Mouse (Mus musculus) embryo, embryonic 10 days (tissue): ENCODE measurements at regions not wholly inside any gene's neighbourhood (a gene's known extent, or its start where the extent isn't known, plus 50 kb on each side); places are given as distances from the start of the nearest gene placed in this dataset.
"Not testable (repeated sequence)": the region's sequence is repeated elsewhere in the genome, so short reads cannot be mapped to it uniquely, and the experiment has no call there.

Experiments used
- DNase-seq: peaks from one replicate; pipeline ENCODE4 v3.0.0-alpha.2; 2015; ENCODE audit warnings: low spot score

DNA sequence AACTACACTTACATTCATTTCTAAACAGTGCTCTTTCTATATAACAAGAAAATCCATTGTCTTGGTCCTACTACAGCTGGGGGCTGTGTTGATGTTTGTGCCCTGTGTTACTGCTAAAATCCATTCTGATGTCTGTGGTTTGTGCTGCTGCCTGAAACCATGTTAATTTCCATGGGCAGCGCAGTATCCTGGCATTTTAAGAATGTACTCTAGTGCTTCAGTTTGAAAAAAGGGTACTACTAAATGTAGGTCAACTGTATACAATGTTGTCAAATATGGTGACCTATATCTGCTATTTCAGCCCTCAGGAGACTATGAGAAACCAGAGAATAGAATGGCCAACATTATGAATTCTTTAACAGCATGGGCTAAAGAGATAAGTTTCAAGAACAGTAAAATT lies 1052.2 kb downstream of the Hace1 start:
- DNase-seq = no peak

GRCm38 (mm10) chr10:46663041-46663440 lies 1085.4 kb downstream of the Hace1 start:
- DNase-seq = no peak

DNA sequence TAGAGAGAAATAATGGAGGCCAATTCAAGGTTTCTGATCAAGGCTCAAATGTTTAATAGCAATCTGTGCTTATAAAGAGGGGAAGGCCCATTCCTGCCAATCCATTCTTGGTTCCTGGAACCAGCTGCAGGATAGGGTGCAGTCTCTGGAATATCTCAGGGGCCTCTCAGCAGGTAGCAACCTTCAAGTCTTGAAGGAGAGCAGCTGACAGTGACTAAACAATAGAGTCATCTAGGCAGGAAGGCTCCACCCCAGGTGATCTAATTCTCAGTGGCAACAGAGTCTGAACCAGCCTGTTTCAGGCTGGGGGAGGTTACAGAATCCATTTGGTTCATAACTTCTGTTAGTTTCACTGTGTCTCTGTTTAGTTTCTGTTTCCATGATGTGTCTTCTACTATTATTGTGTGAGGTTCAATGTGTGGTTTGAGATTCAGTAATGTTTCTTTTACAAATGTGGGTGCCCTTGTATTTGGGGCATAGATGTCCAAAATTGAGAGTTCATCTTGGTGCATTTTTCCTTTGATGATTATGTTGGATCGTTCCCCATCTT lies 1112.3 kb downstream of the Hace1 start:
- not testable (repeated sequence) for DNase-seq

DNA sequence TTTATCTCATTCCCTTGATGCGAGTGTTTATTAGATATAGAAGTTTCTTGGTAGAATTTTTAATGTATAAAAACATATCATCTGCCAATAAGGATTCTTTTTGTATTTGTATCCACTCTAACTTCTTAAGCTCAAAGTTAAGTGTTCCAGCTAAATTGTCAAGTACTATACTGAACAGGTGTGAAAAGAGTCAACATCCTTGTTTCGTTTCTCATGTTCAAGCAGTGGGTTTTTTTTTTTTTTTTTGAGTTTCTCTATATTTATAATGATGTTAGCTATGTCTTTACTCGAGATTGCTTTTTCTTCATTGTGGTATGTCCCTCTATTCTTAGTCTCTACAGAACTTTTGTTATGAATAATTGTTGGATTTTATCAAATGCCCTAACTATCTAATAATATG lies 1115.0 kb downstream of the Hace1 start:
- no peak for DNase-seq

GRCm38 (mm10) chr10:46697363-46698246 lies 1120.0 kb downstream of the Hace1 start:
- DNase-seq = peak; percentile 30

DNA sequence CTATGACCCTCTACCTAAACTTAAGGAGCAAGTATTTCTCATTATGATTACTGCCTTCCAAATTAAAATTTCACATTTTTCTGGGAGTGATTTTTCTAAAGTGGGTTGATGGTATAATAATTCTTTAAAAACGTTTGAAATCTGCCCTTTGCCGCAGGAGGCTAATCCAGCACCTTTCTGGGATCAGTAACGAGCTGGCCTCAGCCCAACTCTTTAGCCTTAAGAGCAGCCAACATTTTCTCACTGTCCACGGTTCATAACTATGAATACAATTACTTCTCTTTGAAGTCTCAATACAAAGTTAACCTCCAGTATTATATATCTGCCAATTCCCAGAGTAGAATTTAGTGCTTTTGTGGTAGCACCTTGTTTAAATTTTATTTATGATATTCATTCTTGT lies 1123.6 kb downstream of the Hace1 start:
- no peak for DNase-seq

GRCm38 (mm10) chr10:46708022-46708421 lies 1130.4 kb downstream of the Hace1 start:
- not testable (repeated sequence) for DNase-seq

GRCm38 (mm10) chr10:46712690-46713089 lies 1135.1 kb downstream of the Hace1 start:
- DNase-seq = no peak

GRCm38 (mm10) chr10:46718349-46719087 lies 1140.9 kb downstream of the Hace1 start:
- DNase-seq = no peak

GRCm38 (mm10) chr10:46719088-46719469 lies 1141.5 kb downstream of the Hace1 start:
- no peak for DNase-seq

GRCm38 (mm10) chr10:46723666-46724065 lies 1146.0 kb downstream of the Hace1 start:
- DNase-seq = no peak

GRCm38 (mm10) chr10:46730601-46731000 lies 1153.0 kb downstream of the Hace1 start:
- DNase-seq = no peak

GRCm38 (mm10) chr10:46733760-46734265 lies 1156.2 kb downstream of the Hace1 start:
- DNase-seq = no peak

- DNase-seq = no peak
Measured at GRCm38 (mm10) chr10:46741098-46741497, 1163.5 kb downstream of the Hace1 start.

DNA sequence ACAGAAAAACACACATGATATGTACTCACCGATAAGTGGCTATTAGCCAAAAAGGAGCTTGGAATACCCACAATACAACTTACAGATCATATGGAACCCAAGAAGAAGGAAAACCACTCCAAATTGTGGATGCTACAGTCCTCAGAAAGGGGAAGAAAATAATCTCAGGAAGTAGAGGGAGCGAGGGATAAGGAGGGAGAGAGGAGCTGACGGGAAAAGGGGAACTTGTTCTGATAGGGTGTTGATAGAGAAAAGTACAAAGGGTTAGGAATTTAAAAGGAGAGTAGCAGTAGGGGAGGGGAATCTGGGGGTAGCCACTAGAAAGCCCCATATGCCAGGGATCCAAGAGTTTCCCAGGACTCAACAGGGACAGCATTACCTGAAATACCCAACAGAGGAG lies 1164.5 kb downstream of the Hace1 start:
- DNase-seq = no peak

DNA sequence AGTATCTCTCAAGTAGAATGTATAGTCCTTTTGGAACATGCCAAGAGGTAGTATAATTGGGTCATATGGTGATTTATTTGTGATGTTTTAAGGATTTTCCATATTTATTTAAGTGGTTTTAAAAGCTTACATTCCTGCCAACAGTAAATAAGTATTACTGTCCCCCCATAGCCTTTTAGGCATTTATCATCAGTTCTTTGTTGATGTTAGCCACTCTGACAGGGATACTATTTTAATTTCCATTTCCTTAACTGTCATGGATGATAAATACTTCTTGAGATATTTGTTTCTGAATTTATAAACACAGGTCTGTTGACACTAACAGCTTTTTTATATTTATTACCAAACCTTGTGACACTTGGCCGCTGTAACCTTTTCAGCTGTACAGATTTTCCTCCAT lies 1183.3 kb downstream of the Hace1 start:
- no peak for DNase-seq

- DNase-seq = no peak
Measured at GRCm38 (mm10) chr10:46778729-46779128, 1201.1 kb downstream of the Hace1 start.

DNA sequence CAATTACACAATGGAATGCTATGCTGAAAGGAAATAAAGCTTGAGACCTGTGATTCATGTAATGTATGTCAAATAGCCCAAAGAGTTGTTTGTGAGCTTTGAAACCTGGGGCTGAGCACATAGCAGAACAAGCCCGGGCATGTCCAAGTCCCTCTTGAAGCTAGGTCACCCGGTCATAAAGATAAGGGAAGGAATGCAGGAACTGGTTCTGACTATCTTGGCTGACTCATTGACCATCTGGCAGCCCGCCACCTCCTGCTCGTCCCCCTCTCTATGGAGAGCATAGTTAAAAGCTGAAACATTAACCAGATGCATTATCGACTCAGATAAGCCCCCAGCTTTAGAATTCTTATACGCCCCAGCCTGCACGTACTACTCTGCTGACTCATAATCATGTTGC lies 1208.1 kb downstream of the Hace1 start:
- not testable (repeated sequence) for DNase-seq

DNA sequence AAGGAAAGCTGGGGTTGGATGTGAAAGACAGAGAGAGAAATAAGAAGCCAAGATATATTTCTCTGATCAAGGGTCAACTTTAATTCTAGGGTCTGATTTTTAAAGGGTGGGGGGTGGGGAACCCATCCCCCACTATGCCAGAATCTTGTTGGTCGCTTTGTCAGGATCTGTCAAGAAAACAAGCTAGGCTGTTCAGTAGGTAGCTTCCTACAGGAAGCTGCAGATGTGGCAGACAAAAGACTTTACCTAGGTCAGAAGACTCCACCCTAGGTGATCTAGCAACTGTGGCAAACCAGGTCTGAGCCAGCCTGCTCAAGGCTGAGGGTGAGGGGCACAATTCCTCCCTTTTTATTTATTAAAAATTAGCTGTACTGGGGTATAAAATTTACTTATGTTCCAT lies 1236.6 kb downstream of the Hace1 start:
- DNase-seq = no peak

GRCm38 (mm10) chr10:46819133-46819532 lies 1241.5 kb downstream of the Hace1 start:
- DNase-seq = no peak

- DNase-seq = no peak
Measured at GRCm38 (mm10) chr10:46819965-46820364, 1242.3 kb downstream of the Hace1 start.

DNA sequence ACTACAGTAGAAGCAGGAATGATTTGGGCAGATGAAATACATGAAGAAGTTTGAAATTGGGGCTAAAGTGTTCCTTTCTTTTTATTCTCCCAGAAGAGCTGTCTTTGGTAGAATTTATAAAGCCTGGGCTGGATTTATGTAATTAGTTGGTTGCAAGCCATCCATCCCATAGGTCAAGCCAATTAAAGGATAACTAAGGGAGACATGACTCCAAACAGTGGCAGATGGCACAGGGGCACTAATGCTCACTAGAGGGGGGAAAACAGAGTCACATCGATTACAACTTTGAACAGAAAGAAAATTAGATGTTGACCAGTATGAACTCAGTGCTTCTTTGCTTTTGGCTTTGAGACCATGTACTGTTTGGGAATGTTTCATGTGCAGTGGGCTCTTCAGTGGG lies 1246.2 kb downstream of the Hace1 start:
- no peak for DNase-seq

DNA sequence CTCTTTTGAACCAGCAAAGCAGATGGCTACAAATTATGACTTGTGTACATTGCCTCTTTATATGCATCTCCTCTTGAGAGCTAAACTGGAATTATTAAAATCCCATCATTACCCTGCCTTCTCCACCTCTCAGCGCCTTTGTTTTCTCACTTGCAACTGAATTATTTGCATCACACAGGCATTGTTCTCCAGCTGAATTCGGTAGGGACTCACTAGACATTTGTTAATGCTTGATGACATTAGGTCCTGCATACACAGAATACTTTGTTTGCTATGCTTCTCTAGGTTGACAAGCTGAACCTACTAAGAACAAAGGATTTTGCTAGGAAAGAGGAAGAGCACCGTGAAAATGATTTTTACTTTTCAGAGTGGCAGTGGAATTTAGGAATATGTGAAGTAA lies 1248.4 kb downstream of the Hace1 start:
- peak; percentile 11 for DNase-seq
